Mouse (Mus musculus) sigmoid colon, adult 10 weeks (tissue): ENCODE results near the gene Mgat2. TPM values are rescaled to one million over a fixed set of nuclear protein-coding genes. Genes with fewer than 3 reads are reported as not detected.

ENCODE experiments used
- polyA plus RNA-seq: library from polyadenylated mRNA; stranded (reverse); fragments of 350-450 nt; fragmentation: Illumina TruSeq; extraction: RNeasy Lipid Tissue Mini Kit (QIAGEN cat#74804); gene quantifications from one replicate; pipeline ENCODE4 v1.2.3, GENCODE M21; 2014; ENCODE audit warnings: low read depth, low replicate concordance

The Mgat2 gene
- 99.6 TPM for polyA plus RNA-seq

GRCm38 (mm10) chr12:69183583-69184308 lies at the start of gene Mgat2, which contains the start of gene Rpl36al:
Mgat2 (plus strand) TSS chr12:69184157.
Rpl36al (minus strand) TSS chr12:69184083.

GRCm38 (mm10) chr12:69158765-69159577 lies 25.0 kb upstream of the Mgat2 start, which contains the start of gene Rps29:
Rps29 (minus strand) TSS chr12:69159186.

GRCm38 (mm10) chr12:69168461-69169106 lies 15.4 kb upstream of the Mgat2 start, which contains the start of gene Lrr1:
Lrr1 (plus strand) TSS chr12:69168814.

GRCm38 (mm10) chr12:69196444-69197377 lies 12.8 kb downstream of the Mgat2 start, which contains the start of gene Gm49383:
Gm49383 (minus strand) TSS chr12:69197104.

GRCm38 (mm10) chr12:69198164-69198535 lies 14.2 kb downstream of the Mgat2 start, which contains the start of gene Dnaaf2:
Dnaaf2 (minus strand) TSS chr12:69198429.

GRCm38 (mm10) chr12:69204052-69204833 lies 20.3 kb downstream of the Mgat2 start, which contains the start of gene Gm49384:
Gm49384 (minus strand) TSS chr12:69204267.

GRCm38 (mm10) chr12:69227776-69228466 lies 44.0 kb downstream of the Mgat2 start, which contains the start of gene Pole2:
Pole2 (minus strand) TSS chr12:69228195.

Other genes with a start within 250 kb of the Mgat2 start
- gene Rps29, start 25.0 kb upstream of the Mgat2 start, polyA plus RNA-seq: 54.5 TPM
- 4.6 TPM for gene Lrr1, start 15.3 kb upstream of the Mgat2 start, polyA plus RNA-seq
- gene Rpl36al, start 74 bp upstream of the Mgat2 start, polyA plus RNA-seq: 142 TPM
- gene Gm49383, start 12.9 kb downstream of the Mgat2 start, polyA plus RNA-seq: not detected
- 2.8 TPM for gene Dnaaf2, start 14.3 kb downstream of the Mgat2 start, polyA plus RNA-seq
- gene Gm49384, start 20.1 kb downstream of the Mgat2 start, polyA plus RNA-seq: 9.5 TPM
- 9.3 TPM for gene Pole2, start 44.0 kb downstream of the Mgat2 start, polyA plus RNA-seq
- 12.1 TPM for gene Klhdc1, start 57.0 kb downstream of the Mgat2 start, polyA plus RNA-seq
- 76.0 TPM for gene Klhdc2, start 112.5 kb downstream of the Mgat2 start, polyA plus RNA-seq
- gene Nemf, start 173.0 kb downstream of the Mgat2 start, polyA plus RNA-seq: 150 TPM
- 153 TPM for gene Arf6, start 188.0 kb downstream of the Mgat2 start, polyA plus RNA-seq
- not detected for gene Gm9887, start 188.3 kb downstream of the Mgat2 start, polyA plus RNA-seq